Mouse (Mus musculus): ENCODE measurements around the gene Kctd19.

The Kctd19 gene

DNA sequence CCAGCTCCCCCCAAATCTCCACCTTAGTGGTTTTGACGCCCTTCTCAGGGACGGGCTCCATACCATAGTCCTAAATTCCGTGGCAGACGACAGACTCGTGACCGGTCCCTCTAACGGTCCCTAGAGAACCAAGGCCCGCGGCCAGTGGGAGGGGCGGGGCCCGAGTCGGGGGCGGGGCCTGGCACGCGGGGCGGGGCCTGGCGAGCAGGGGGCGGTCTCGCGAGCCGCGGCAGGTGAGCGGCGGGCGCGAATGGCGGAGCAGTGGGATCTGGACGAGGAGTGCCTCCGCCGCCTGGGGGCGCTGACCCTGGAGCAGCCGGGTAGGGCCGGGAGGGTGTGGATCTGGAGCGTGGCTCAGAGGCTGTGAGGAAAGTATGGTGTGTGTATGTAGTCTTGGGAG is at the start of gene Kctd19, which contains the start of gene Lrrc36:
Gene Kctd19, minus strand, starts transcription at position 112 of the 400 bp plus-strand sequence.
Gene Lrrc36, plus strand, starts transcription at position 181 of the 400 bp plus-strand sequence.
- peak; percentile 83 for DNase-seq (ENCODE audit: low read depth, low spot score)

- DNase-seq (ENCODE audit: low read depth, low spot score): no peak
Measured at GRCm38 (mm10) chr8:105461085-105461803, 47.9 kb upstream of the Kctd19 start.

DNA sequence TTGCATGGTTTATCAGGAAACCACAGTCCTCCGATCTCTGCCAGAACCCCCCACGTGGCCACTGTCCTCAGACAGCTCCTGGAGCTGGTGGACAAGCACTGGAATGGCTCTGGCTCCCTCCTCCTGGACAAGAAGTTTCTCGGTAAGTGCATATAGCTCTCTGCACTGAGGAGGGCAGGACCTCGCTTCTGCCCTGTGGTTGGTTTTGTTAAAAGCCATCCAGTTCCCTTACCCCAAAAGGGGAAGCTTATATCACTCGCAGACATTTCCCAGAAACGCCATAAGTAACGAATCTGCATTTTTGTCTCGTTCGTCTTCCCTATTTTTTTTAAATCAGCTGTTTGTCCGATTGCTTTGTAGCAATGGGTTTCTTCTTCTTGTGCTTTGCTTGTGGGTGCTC is 41.9 kb upstream of the Kctd19 start:
- DNase-seq (ENCODE audit: low read depth, low spot score): no peak

DNA sequence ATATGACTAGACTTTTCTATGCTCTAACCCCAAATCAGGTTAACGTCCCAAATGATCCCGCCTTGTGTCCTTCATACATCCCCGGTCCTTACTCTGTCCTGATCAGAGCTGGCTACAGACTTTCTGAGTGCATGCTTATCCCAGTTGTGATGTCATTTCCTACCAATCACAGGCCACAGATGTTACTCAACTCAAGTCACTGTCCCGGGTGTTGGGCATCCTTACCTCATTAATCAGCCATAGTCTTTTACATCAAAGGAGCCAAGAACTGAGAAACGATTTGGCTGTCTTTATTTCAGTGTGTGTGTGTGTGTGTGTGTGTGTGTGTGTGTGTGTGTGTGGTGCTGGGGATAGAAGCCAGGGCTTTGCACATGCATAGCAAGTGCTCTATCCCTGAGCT is 40.8 kb upstream of the Kctd19 start:
- no peak for DNase-seq (ENCODE audit: low read depth, low spot score)

- no peak for DNase-seq (ENCODE audit: low read depth, low spot score)
Measured at GRCm38 (mm10) chr8:105453296-105453695, 40.0 kb upstream of the Kctd19 start.

GRCm38 (mm10) chr8:105451903-105452603 is 38.8 kb upstream of the Kctd19 start:
- no peak for DNase-seq (ENCODE audit: low read depth, low spot score)

- DNase-seq (ENCODE audit: low read depth, low spot score): no peak
Measured at GRCm38 (mm10) chr8:105450977-105451376, 37.7 kb upstream of the Kctd19 start.

- DNase-seq (ENCODE audit: low read depth, low spot score): no peak
Measured at GRCm38 (mm10) chr8:105448596-105448995, 35.3 kb upstream of the Kctd19 start.

DNA sequence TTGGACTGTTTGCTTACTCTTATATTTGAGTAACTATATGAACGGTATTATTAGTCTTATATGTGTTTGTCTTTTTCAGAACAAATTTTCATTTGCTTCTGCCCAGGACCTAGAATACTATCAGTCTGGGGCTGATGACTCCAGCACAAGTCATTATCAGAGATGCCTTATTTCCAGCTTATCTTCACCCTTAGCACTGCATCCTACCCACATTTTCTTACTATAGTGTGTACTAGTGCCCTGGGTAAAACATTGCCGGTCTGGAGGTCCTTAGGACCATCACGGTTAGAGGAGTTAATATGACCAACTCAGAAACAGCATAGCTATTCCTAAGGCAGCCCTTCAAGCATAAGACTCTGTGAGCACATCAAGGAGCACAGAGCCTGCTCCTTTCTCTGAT is 34.9 kb upstream of the Kctd19 start:
- no peak for DNase-seq (ENCODE audit: low read depth, low spot score)

DNA sequence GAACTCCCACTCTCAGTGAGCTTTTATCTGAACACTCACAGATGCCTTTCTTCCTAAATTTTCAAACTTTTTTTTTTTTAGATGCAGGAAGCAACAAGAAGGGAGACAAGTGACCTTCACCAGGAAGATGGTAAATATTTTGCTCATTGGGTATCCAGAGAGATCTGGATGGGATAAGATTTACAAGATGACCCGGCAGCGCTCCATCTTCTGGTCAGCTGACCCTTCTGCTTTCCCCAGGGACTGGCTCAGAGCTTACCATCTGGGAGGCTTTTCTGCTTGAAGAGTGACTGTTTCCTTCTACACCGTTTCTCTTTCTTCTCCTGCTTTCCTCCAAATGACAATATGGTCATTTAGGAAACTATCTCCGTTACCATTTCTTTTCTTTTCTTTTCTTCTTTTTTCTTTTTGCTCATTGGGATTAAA is 32.8 kb upstream of the Kctd19 start:
- DNase-seq (ENCODE audit: low read depth, low spot score): no peak

- no peak for DNase-seq (ENCODE audit: low read depth, low spot score)
Measured at GRCm38 (mm10) chr8:105445296-105446126, 32.2 kb upstream of the Kctd19 start.

DNA sequence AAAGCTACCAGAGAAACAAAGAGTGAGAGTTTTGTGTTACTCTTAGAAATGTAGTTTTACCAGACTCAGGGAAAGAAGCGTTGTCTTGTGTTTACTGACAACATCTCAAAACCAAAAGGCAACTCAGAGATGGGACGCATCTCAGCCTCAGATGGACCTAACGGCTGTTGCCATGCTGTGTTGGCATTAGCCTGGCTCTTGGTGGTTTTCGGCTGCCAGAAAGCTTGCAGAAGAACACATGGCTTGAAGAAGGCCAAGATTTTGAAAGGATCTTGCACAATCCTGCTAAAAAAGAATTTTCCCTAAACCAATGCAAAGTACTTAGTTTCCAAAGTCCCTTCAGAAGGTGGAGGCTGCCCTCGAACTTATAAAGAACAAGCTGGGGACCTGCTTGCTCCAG is 29.4 kb upstream of the Kctd19 start:
- no peak for DNase-seq (ENCODE audit: low read depth, low spot score)

GRCm38 (mm10) chr8:105441433-105441832 is 28.1 kb upstream of the Kctd19 start:
- peak; percentile 58 for DNase-seq (ENCODE audit: low read depth, low spot score)

DNA sequence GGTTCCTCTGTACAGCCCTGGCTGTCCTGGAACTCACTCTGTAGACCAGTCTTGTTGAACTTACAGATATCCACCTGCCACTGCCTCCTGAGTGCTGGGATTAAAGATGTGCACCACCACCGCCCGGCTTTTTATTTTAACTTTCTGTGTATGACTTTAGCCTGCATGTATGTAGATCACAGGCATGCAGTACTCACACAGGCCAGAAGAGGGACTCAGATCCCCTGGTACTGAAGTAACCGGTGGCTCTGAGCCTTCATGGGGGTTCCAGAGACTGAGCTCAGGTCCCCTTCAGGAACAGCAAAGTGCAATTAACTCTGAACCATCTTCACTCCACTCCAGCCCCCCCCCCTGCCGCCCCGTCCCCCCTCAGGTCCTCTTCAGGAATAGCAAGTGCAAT is 25.6 kb upstream of the Kctd19 start:
- peak; percentile 82 for DNase-seq (ENCODE audit: low read depth, low spot score)

- no peak for DNase-seq (ENCODE audit: low read depth, low spot score)
Measured at GRCm38 (mm10) chr8:105437078-105437748, 23.9 kb upstream of the Kctd19 start.

- DNase-seq (ENCODE audit: low read depth, low spot score): no peak
Measured at GRCm38 (mm10) chr8:105436218-105436617, 22.9 kb upstream of the Kctd19 start.

GRCm38 (mm10) chr8:105434136-105434535 is 20.8 kb upstream of the Kctd19 start:
- DNase-seq (ENCODE audit: low read depth, low spot score): no peak

GRCm38 (mm10) chr8:105433511-105433910 is 20.2 kb upstream of the Kctd19 start:
- DNase-seq (ENCODE audit: low read depth, low spot score): no peak

DNA sequence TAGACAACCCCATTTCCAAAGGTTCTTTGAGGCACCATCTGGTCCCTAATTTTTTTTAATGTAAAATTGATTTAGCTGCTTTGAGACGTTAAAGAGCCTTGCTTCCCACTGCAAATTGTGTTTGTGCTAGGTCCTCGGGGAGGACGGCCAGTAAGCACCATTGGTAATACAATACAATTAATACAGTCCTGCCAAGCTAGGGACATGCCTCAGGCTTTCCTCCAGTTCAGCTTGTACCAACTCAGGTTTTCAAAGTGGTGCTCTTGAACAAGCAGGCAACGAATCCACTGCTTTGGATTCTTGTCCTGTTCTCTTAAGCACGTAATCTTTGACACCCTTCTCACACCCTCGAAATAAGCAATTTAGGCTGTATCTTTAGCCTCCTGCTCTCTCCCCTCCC is 19.7 kb upstream of the Kctd19 start:
- DNase-seq (ENCODE audit: low read depth, low spot score): no peak

DNA sequence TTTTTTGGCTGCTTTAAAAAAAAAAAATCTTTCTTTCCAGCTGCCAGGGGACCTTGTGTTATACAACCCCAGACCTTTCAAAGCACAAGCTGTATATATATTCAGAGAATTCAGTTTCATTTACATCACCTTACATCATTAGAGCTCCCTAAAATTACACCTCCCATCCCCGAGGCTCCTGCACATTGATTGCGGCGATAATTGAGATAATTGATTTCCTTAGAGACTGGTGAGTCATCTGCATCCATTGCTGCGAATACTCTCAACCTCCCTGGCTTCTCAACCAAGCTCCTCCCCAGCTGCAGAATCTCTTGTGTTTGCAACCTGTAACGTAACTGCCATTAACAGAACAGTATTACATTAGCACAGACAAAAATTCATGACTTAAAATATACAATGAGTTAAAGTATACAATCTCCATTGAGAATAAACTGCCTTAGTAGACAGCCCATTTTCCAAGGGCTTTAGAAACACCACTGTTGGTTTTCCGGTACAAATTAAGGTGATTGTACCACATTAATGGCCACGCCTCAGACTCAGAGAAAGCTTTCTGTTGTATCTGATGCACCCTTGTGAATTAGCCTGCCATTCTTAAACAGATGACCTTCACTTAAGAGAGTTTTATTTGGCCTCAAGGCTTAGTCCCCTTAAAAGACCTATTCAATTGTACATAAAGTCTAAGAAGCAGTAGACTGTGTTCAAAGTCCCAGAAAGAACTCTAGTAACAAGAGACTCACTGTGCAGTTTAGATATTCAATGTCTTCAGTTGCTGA is 18.6 kb upstream of the Kctd19 start:
- DNase-seq (ENCODE audit: low read depth, low spot score): no peak

GRCm38 (mm10) chr8:105426878-105427277 is 13.6 kb upstream of the Kctd19 start:
- DNase-seq (ENCODE audit: low read depth, low spot score): no peak
